Mouse (Mus musculus) spleen, adult 2 months (tissue): ENCODE measurements around the gene B3galt4.

Experiments used
- CTCF ChIP-seq: fragments of 200-500 bp; IDR thresholded peaks from 2 replicates; pipeline ENCODE4 v1.5.1; 2011; ENCODE audit warnings: mild to moderate bottlenecking, inconsistent platforms; ENCODE audit not compliant: insufficient read depth, insufficient read length, insufficient replicate concordance; ENCODE audit errors: extremely low read depth
- POLR2A ChIP-seq: fragments of 200-500 bp; IDR thresholded peaks from 2 replicates; pipeline ENCODE4 v1.6.1; 2011; ENCODE audit warnings: low read depth, low read length, inconsistent platforms

GRCm38 (mm10) chr17:33916847-33917655 is 34.2 kb downstream of the B3galt4 start:
- no peak for TF ChIP-seq CTCF
- TF ChIP-seq POLR2A, result no peak
